10 mouse cellular contexts compared by ENCODE assay signal in the genomic region with DNA sequence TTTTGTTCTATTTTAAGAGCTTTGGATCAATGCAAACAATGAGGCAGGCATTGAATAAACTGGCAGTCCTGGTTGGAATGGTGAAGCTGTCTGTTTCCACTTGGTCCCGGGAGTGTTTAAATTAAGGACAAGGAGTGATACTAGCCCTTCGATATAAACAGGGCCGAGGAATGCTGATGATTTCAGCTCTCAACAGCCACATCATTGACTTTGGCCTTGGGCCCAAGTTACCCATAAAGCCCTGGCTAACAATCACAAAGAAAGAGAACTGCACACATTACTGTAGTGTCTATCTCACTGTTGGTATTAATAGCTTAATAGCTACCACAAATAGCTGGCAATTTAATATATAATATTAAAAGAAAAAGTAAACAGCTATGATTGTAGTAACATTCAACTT.
"Had no signal": no experiment of that assay in that cellular context is flagged by ENCODE, and none has a peak within 500 bp of the region (broad histone marks: within the 10 kb centered on the region; RNA-seq: fewer than 3 reads in every experiment).

No protein-coding gene starts in this region.

- H3K27ac ChIP-seq: layer of hippocampus, adult 2 months; limb, embryonic 13.5 days; liver, embryonic 14.5 days; midbrain, embryonic 13.5 days had no signal

- H3K4me3 ChIP-seq: layer of hippocampus, adult 2 months; limb, embryonic 13.5 days; midbrain, embryonic 13.5 days had no signal

- H3K27me3 ChIP-seq: limb, embryonic 13.5 days; midbrain, embryonic 13.5 days had no signal

- DNase-seq: kidney, postnatal 10 days; kidney, postnatal 4 days; left cerebral cortex, postnatal 4 days; right cerebral cortex, adult 18-20 months; right cerebral cortex, postnatal 25 days; thymus, postnatal 36 days had no signal

- H3K36me3 ChIP-seq: limb, embryonic 13.5 days; midbrain, embryonic 13.5 days had no signal

- H3K9me3 ChIP-seq: limb, embryonic 13.5 days; midbrain, embryonic 13.5 days had no signal

- H3K4me2 ChIP-seq: limb, embryonic 13.5 days; midbrain, embryonic 13.5 days had no signal

- H3K9ac ChIP-seq: limb, embryonic 13.5 days; liver, embryonic 14.5 days; midbrain, embryonic 13.5 days had no signal

- ATAC-seq: midbrain, embryonic 13.5 days had no signal

- H3K4me1 ChIP-seq: limb, embryonic 13.5 days; midbrain, embryonic 13.5 days had no signal
